Comparison of ENCODE assay signal across 12 mouse cellular contexts in genomic region chr1:183134427-183134826, GRCm38 (mm10).
A peak's percentile ranks its signal among the peaks of the same experiment; 100 is the strongest.
DNase-seq lines count a peak whose midpoint lies in the region; ATAC-seq and TF ChIP-seq lines count a peak whose summit lies in the region.
"Had no signal": no experiment of that assay in that cellular context is flagged by ENCODE, and none has a peak within 500 bp of the region (broad histone marks: within the 10 kb centered on the region; RNA-seq: fewer than 3 reads in every experiment).

No protein-coding gene starts in this region.

- H3K27me3 ChIP-seq in liver, embryonic 12.5 days (replicated peaks), result no peaks in the 10 kb centered on the region
- H3K27me3 ChIP-seq in stomach, postnatal 0 days (ENCODE audit: control insufficient read depth, insufficient read depth, low read length), result no peaks in the 10 kb centered on the region
- H3K27me3 ChIP-seq: kidney, embryonic 15.5 days had no signal

- no peak for TF ChIP-seq CTCF in stomach, postnatal 0 days (IDR thresholded peaks at IDR 0.05; ENCODE audit: low read depth)

- H3K9ac ChIP-seq in liver, embryonic 12.5 days, result no peak overlapping the region
- H3K9ac ChIP-seq in stomach, postnatal 0 days (ENCODE audit: low read length), result no peak overlapping the region
- H3K9ac ChIP-seq: kidney, embryonic 15.5 days had no signal

- H3K4me3 ChIP-seq in liver, embryonic 12.5 days, result no peak overlapping the region
- no peak overlapping the region for H3K4me3 ChIP-seq in stomach, postnatal 0 days (ENCODE audit: low read depth, low read length)
- H3K4me3 ChIP-seq: kidney, embryonic 15.5 days had no signal

- WGBS in liver, embryonic 12.5 days (ENCODE audit: insufficient replicate concordance), result 26% methylated on average over 4 of the region's 4 CpGs
- 69% methylated on average over 4 of the region's 4 CpGs for WGBS in stomach, postnatal 0 days

- peak; percentile 35 for DNase-seq in lung, postnatal 25 days (ENCODE audit: low spot score)
- DNase-seq in lung, postnatal 4 days, result no peak
- DNase-seq in c-Kit-positive CD71-positive TER-119-positive erythroid progenitor cells, embryonic 14.5 days (ENCODE audit: low spot score), result peak; percentile 66
- DNase-seq in stomach, postnatal 0 days (ENCODE audit: low spot score), result peak; percentile 54
- no peak for DNase-seq in testis, postnatal 14 days (ENCODE audit: low spot score)
- no peak for DNase-seq in layer of hippocampus, postnatal 25 days (ENCODE audit: extremely low spot score in 1 of 2, low spot score in 1 of 2)
- DNase-seq: adrenal gland, postnatal 36 days; cerebellum, postnatal 36 days; heart, postnatal 14 days; right cerebral cortex, postnatal 4 days had no signal

- TF ChIP-seq EP300 in stomach, postnatal 0 days (optimal IDR thresholded peaks at IDR 0.05), result no peak

- peaks cover 6% of the 10 kb centered on the region; the same call in 1 of the 2 replicates for H3K36me3 ChIP-seq in liver, embryonic 12.5 days
- no peaks in the 10 kb centered on the region for H3K36me3 ChIP-seq in stomach, postnatal 0 days (ENCODE audit: control insufficient read depth, insufficient read depth, low read length)

- H3K9me3 ChIP-seq in liver, embryonic 12.5 days (replicated peaks), result no peaks in the 10 kb centered on the region
- H3K9me3 ChIP-seq in stomach, postnatal 0 days (ENCODE audit: control insufficient read depth, low read length), result no peaks in the 10 kb centered on the region
- H3K9me3 ChIP-seq: kidney, embryonic 15.5 days had no signal

- peak; percentile 93 for ATAC-seq in liver, embryonic 12.5 days
- ATAC-seq in stomach, postnatal 0 days (ENCODE audit: low FRiP score, low TSS enrichment), result peak; percentile 92

- H3K4me2 ChIP-seq in liver, embryonic 12.5 days, result peak overlapping the region; percentile 41
- no peak overlapping the region for H3K4me2 ChIP-seq in stomach, postnatal 0 days (replicated peaks; ENCODE audit: low read depth)
- H3K4me2 ChIP-seq: kidney, embryonic 15.5 days had no signal

- H3K4me1 ChIP-seq in liver, embryonic 12.5 days, result peaks cover 27% of the 10 kb centered on the region
- peaks cover 4% of the 10 kb centered on the region; the same call in 1 of the 2 replicates for H3K4me1 ChIP-seq in stomach, postnatal 0 days (replicated peaks; ENCODE audit: control insufficient read depth, insufficient read depth)

- H3K27ac ChIP-seq in liver, embryonic 12.5 days, result no peak overlapping the region; the same call in 1 of the 2 replicates
- peak overlapping the region; percentile 74 for H3K27ac ChIP-seq in stomach, postnatal 0 days (replicated peaks)
- H3K27ac ChIP-seq: kidney, embryonic 15.5 days had no signal

Comparison
In these comparisons a context has a peak if more than half of its experiments do, and no peak if none do; other contexts are left out.
1. DNase-seq: peak in lung, postnatal 25 days (single experiment), c-Kit-positive CD71-positive TER-119-positive erythroid progenitor cells, embryonic 14.5 days (single experiment) and stomach, postnatal 0 days (single experiment); none in lung, postnatal 4 days (0 of 2), testis, postnatal 14 days (single experiment) and layer of hippocampus, postnatal 25 days (0 of 2).